Mouse (Mus musculus) kidney, adult 2 months (tissue): ENCODE results near the gene Trank1.

Experiments
- CTCF ChIP-seq: fragments of 200-500 bp; conservative IDR thresholded peaks from 2 replicates; pipeline ENCODE4 v1.5.1; 2011; ENCODE audit warnings: low read depth, mild to moderate bottlenecking, control low read depth, low read length, moderate library complexity, mixed read lengths; ENCODE audit not compliant: insufficient read depth, insufficient read length
- POLR2A ChIP-seq: fragments of 200-500 bp; IDR thresholded peaks from one replicate; pipeline ENCODE4 v1.6.1; 2011; ENCODE audit warnings: low read depth, low read length, control low read depth

DNA sequence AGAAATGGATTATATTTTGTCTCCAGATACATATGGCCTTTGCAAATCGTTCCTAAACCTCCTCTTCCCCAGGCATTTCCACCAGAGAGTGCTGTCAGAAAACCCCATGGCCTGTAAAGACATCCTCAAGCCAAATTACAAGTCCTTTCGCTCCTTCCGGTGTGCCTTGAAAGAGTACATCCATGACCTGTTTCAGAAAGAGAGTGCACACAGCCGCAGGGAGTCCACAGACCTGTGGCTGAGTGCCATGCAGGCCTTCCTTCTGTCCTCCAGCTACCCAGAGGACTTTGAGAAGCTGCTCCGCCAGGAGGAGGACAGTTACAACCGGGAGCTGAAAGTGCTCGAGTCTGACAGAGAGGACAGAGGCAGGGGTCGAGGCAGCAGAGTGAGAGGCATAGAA lies 79.5 kb downstream of the Trank1 start:
- no peak for TF ChIP-seq CTCF
- TF ChIP-seq POLR2A, result no peak
